Mouse (Mus musculus): ENCODE data around the gene Dmrtc1c1. TPM values are rescaled to one million over a fixed set of nuclear protein-coding genes. Genes with fewer than 3 reads are reported as not detected.
"Not testable (repeated sequence)": the region's sequence is repeated elsewhere in the genome, so short reads cannot be mapped to it uniquely, and the experiment has no call there.

Dmrtc1c1 gene
- not detected in 2 replicates for total RNA-seq (2015)
- total RNA-seq (2017): not detected in 2 replicates

- ATAC-seq (replicated peaks; ENCODE audit: poor library complexity): not testable (repeated sequence)
Observed at GRCm38 (mm10) chrX:102802663-102803062, at the start of gene Dmrtc1c1. Dmrtc1c1 (plus strand) TSS chrX:102802963.

GRCm38 (mm10) chrX:102765878-102766277 lies 36.9 kb upstream of the Dmrtc1c1 start:
- no peak for ATAC-seq (replicated peaks; ENCODE audit: poor library complexity)

- ATAC-seq (replicated peaks; ENCODE audit: poor library complexity): no peak
Observed at GRCm38 (mm10) chrX:102812311-102812710, 9.5 kb downstream of the Dmrtc1c1 start.

GRCm38 (mm10) chrX:102854516-102854915 lies 51.8 kb downstream of the Dmrtc1c1 start, which contains the start of gene Dmrtc1c2:
Dmrtc1c2 (minus strand) TSS chrX:102854616.
- not testable (repeated sequence) for ATAC-seq (replicated peaks; ENCODE audit: poor library complexity)

Other genes starting within 250 kb of the Dmrtc1c1 start
- gene Phka1, start 158.7 kb upstream of the Dmrtc1c1 start, total RNA-seq (2015): 2.1 and 3.4 TPM in 2 replicates
- 2.1 and 2.4 TPM in 2 replicates for gene Phka1, start 158.7 kb upstream of the Dmrtc1c1 start, total RNA-seq (2017)
- not detected in 2 replicates for gene Gm3880, start 116.0 kb upstream of the Dmrtc1c1 start, total RNA-seq (2015)
- not detected in 2 replicates for gene Gm3880, start 116.0 kb upstream of the Dmrtc1c1 start, total RNA-seq (2017)
- not detected in 2 replicates for gene Gm9112, start 95.3 kb upstream of the Dmrtc1c1 start, total RNA-seq (2015)
- not detected in 2 replicates for gene Gm9112, start 95.3 kb upstream of the Dmrtc1c1 start, total RNA-seq (2017)
- not detected in 2 replicates for gene Dmrtc1b, start 95.1 kb upstream of the Dmrtc1c1 start, total RNA-seq (2015)
- gene Dmrtc1b, start 95.1 kb upstream of the Dmrtc1c1 start, total RNA-seq (2017): not detected in 2 replicates
- not detected in 2 replicates for gene Dmrtc1c2, start 51.7 kb downstream of the Dmrtc1c1 start, total RNA-seq (2015)
- gene Dmrtc1c2, start 51.7 kb downstream of the Dmrtc1c1 start, total RNA-seq (2017): not detected in 2 replicates
- gene 1700031F05Rik, start 65.0 kb downstream of the Dmrtc1c1 start, total RNA-seq (2015): not detected in 2 replicates
- not detected in 2 replicates for gene 1700031F05Rik, start 65.0 kb downstream of the Dmrtc1c1 start, total RNA-seq (2017)
- gene Dmrtc1a, start 105.7 kb downstream of the Dmrtc1c1 start, total RNA-seq (2015): 0.17 TPM in 1 of 2 replicates, not detected in the other
- not detected in 2 replicates for gene Dmrtc1a, start 105.7 kb downstream of the Dmrtc1c1 start, total RNA-seq (2017)
- gene 1700011M02Rik, start 105.9 kb downstream of the Dmrtc1c1 start, total RNA-seq (2015): not detected in 2 replicates
- not detected in 2 replicates for gene 1700011M02Rik, start 105.9 kb downstream of the Dmrtc1c1 start, total RNA-seq (2017)
- gene 1700018G05Rik, start 125.4 kb downstream of the Dmrtc1c1 start, total RNA-seq (2015): not detected in 2 replicates
- not detected in 2 replicates for gene 1700018G05Rik, start 125.4 kb downstream of the Dmrtc1c1 start, total RNA-seq (2017)

Measured in megakaryocyte progenitor cell, adult 5-6 weeks (primary cell).